Mouse (Mus musculus) MEL (cell line): ENCODE data around the gene Tmem59l. TPM values are rescaled to one million over a fixed set of nuclear protein-coding genes. Genes with fewer than 3 reads are reported as not detected.

Experiments used
- DNase-seq: peaks from one replicate; pipeline ENCODE4 v3.0.0; 2011; ENCODE audit warnings: low read depth, low spot score
- H3K27ac ChIP-seq: 2 replicates; pipeline ENCODE4 v1.5.1; 2012; ENCODE audit warnings: low read depth, mild to moderate bottlenecking, control low read depth, low read length, moderate library complexity; ENCODE audit not compliant: control insufficient read depth
- H3K27me3 ChIP-seq, 2 experiments: fragments of 150-350 bp in 1 of 2; sonication (generic) in 1 of 2; 2 replicates each; pipeline ENCODE4 v1.6.1; 2012; ENCODE audit warnings: low read length in 2 of 2, mild to moderate bottlenecking in 2 of 2, improper control_type of control experiment in 1 of 2, moderate library complexity in 1 of 2; ENCODE audit not compliant: insufficient read depth in 2 of 2, control insufficient read depth in 1 of 2
- H3K36me3 ChIP-seq, 2 experiments: 2 replicates each; pipeline ENCODE4 v1.6.1; 2012 to 2014; ENCODE audit warnings: low read length in 2 of 2, improper control_type of control experiment in 1 of 2, inconsistent platforms in 1 of 2, mild to moderate bottlenecking in 1 of 2; ENCODE audit not compliant: insufficient read depth in 2 of 2, control insufficient read depth in 1 of 2
- H3K4me1 ChIP-seq, 2 experiments: fragments of 150-350 bp in 1 of 2; sonication (generic) in 1 of 2; 2 replicates each; pipeline ENCODE4 v1.6.1; 2012; ENCODE audit warnings: low read length in 2 of 2, improper control_type of control experiment in 1 of 2, mild to moderate bottlenecking in 1 of 2; ENCODE audit not compliant: insufficient read depth in 2 of 2, control insufficient read depth in 1 of 2
- H3K4me3 ChIP-seq, 2 experiments: fragments of 150-350 bp in 1 of 2; sonication (generic) in 1 of 2; 2 replicates each; pipeline ENCODE4 v1.5.1; 2012; ENCODE audit warnings: low read depth in 2 of 2, low read length in 2 of 2, mild to moderate bottlenecking in 2 of 2, moderate library complexity in 2 of 2, control low read depth in 1 of 2, improper control_type of control experiment in 1 of 2; ENCODE audit not compliant: control insufficient read depth in 1 of 2, insufficient read depth in 1 of 2
- H3K79me2 ChIP-seq: 2 replicates; pipeline ENCODE4 v1.6.1; 2012; ENCODE audit warnings: mild to moderate bottlenecking, low read length, moderate library complexity; ENCODE audit not compliant: control insufficient read depth, poor library complexity, insufficient read depth
- H3K9ac ChIP-seq: 2 replicates; pipeline ENCODE4 v1.6.1; 2012; ENCODE audit warnings: low read depth, mild to moderate bottlenecking, control low read depth, low read length, moderate library complexity; ENCODE audit not compliant: control insufficient read depth, poor library complexity, severe bottlenecking
- H3K9me3 ChIP-seq: fragments of 150-350 bp; sonication (generic); replicated peaks from 2 replicates; pipeline ENCODE4 v1.6.1; 2012; ENCODE audit warnings: mild to moderate bottlenecking, low read length, improper control_type of control experiment, moderate library complexity; ENCODE audit not compliant: insufficient read depth
- BHLHE40 ChIP-seq: IDR thresholded peaks from 2 replicates; pipeline ENCODE4 v1.6.1; 2012; ENCODE audit warnings: low read depth, mild to moderate bottlenecking, inconsistent platforms, low read length, improper control_type of control experiment, borderline replicate concordance
- CHD2 ChIP-seq: IDR thresholded peaks from 2 replicates; pipeline ENCODE4 v1.6.1; 2011; ENCODE audit warnings: low read length, improper control_type of control experiment
- CTCF ChIP-seq, 3 experiments: IDR thresholded peaks in 2 of 3; conservative IDR thresholded peaks in 1 of 3; 2 replicates each; pipeline ENCODE4 v1.5.1; 2011 to 2012; ENCODE audit warnings: low read length in 3 of 3, low read depth in 2 of 3, mild to moderate bottlenecking in 2 of 3, improper control_type of control experiment in 1 of 3, inconsistent platforms in 1 of 3, mixed read lengths in 1 of 3, moderate library complexity in 1 of 3; ENCODE audit not compliant: control insufficient read depth in 1 of 3, insufficient read depth in 1 of 3, poor library complexity in 1 of 3, severe bottlenecking in 1 of 3
- E2F4 ChIP-seq: IDR thresholded peaks from 2 replicates; pipeline ENCODE4 v1.6.1; 2011; ENCODE audit warnings: low read depth, low read length, improper control_type of control experiment, borderline replicate concordance
- EP300 ChIP-seq, 2 experiments: IDR thresholded peaks; 2 replicates each; pipeline ENCODE4 v1.6.1; 2011; ENCODE audit warnings: improper control_type of control experiment in 2 of 2, low read length in 2 of 2, low read depth in 1 of 2, mild to moderate bottlenecking in 1 of 2
- GATA1 ChIP-seq: IDR thresholded peaks from 2 replicates; pipeline ENCODE4 v1.6.1; 2011; ENCODE audit warnings: low read depth, low read length, improper control_type of control experiment
- HCFC1 ChIP-seq: IDR thresholded peaks from 2 replicates; pipeline ENCODE4 v1.6.1; 2012; ENCODE audit warnings: low read depth, mild to moderate bottlenecking, inconsistent platforms, low read length, improper control_type of control experiment, moderate library complexity
- JUND ChIP-seq: IDR thresholded peaks from 2 replicates; pipeline ENCODE4 v1.6.1; 2011; ENCODE audit warnings: low read depth, mild to moderate bottlenecking, improper control_type of control experiment, low read length
- KAT2A ChIP-seq: conservative IDR thresholded peaks from 2 replicates; pipeline ENCODE4 v1.6.1; 2012; ENCODE audit warnings: low read depth, low read length, improper control_type of control experiment, inconsistent platforms
- MAFK ChIP-seq: IDR thresholded peaks from 2 replicates; pipeline ENCODE4 v1.6.1; 2011; ENCODE audit warnings: low read depth, mild to moderate bottlenecking, low read length, improper control_type of control experiment, borderline replicate concordance
- MAX ChIP-seq: IDR thresholded peaks from 2 replicates; pipeline ENCODE4 v1.6.1; 2011; ENCODE audit warnings: low read length, improper control_type of control experiment
- MAZ ChIP-seq: IDR thresholded peaks from 2 replicates; pipeline ENCODE4 v1.6.1; 2012; ENCODE audit warnings: low read depth, mild to moderate bottlenecking, inconsistent platforms, low read length, improper control_type of control experiment
- MEF2A ChIP-seq: IDR thresholded peaks from 2 replicates; pipeline ENCODE4 v1.6.1; 2014; ENCODE audit warnings: low read depth, mild to moderate bottlenecking, inconsistent platforms, low read length, improper control_type of control experiment; ENCODE audit not compliant: poor library complexity, insufficient replicate concordance, severe bottlenecking; ENCODE audit errors: extremely low read depth
- MXI1 ChIP-seq: IDR thresholded peaks from 2 replicates; pipeline ENCODE4 v1.6.1; 2011; ENCODE audit warnings: mild to moderate bottlenecking, low read depth, low read length, improper control_type of control experiment
- MYB ChIP-seq: IDR thresholded peaks from 2 replicates; pipeline ENCODE4 v1.6.1; 2011; ENCODE audit warnings: mild to moderate bottlenecking, low read depth, low read length, improper control_type of control experiment
- MYC ChIP-seq: IDR thresholded peaks from 2 replicates; pipeline ENCODE4 v1.6.1; 2011; ENCODE audit warnings: low read depth, mild to moderate bottlenecking, low read length, improper control_type of control experiment, moderate library complexity
- NRF1 ChIP-seq: IDR thresholded peaks from 2 replicates; pipeline ENCODE4 v1.6.1; 2014; ENCODE audit warnings: low read depth, mild to moderate bottlenecking, inconsistent platforms, low read length, improper control_type of control experiment, moderate library complexity; ENCODE audit not compliant: poor library complexity, insufficient read depth, severe bottlenecking
- POLR2AphosphoS2 ChIP-seq: IDR thresholded peaks from 2 replicates; pipeline ENCODE4 v1.6.1; 2011; ENCODE audit warnings: low read length, improper control_type of control experiment
- POLR2AphosphoS5 ChIP-seq: IDR thresholded peaks from 2 replicates; pipeline ENCODE4 v1.6.1; 2012; ENCODE audit warnings: low read depth, borderline replicate concordance, mild to moderate bottlenecking, inconsistent platforms, low read length, moderate library complexity, mixed read lengths
- TAL1 ChIP-seq: IDR thresholded peaks from 2 replicates; pipeline ENCODE4 v1.6.1; 2012; ENCODE audit warnings: mild to moderate bottlenecking, inconsistent platforms, low read length, moderate library complexity, mixed read lengths
- TBP ChIP-seq: IDR thresholded peaks from 2 replicates; pipeline ENCODE4 v1.8.0; 2011; ENCODE audit warnings: low read depth, low read length, improper control_type of control experiment
- USF1 ChIP-seq: IDR thresholded peaks from 2 replicates; pipeline ENCODE4 v1.6.1; 2014; ENCODE audit warnings: low read depth, mild to moderate bottlenecking, inconsistent platforms, low read length, improper control_type of control experiment, moderate library complexity
- USF2 ChIP-seq, 2 experiments: IDR thresholded peaks; 2 replicates each; pipeline ENCODE4 v1.6.1; 2011 to 2012; ENCODE audit warnings: improper control_type of control experiment in 2 of 2, low read length in 2 of 2, borderline replicate concordance in 1 of 2, inconsistent platforms in 1 of 2, low read depth in 1 of 2, mild to moderate bottlenecking in 1 of 2; ENCODE audit not compliant: insufficient read depth in 1 of 2
- ZKSCAN1 ChIP-seq: IDR thresholded peaks from 2 replicates; pipeline ENCODE4 v1.6.1; 2012; ENCODE audit warnings: low read depth, mild to moderate bottlenecking, inconsistent platforms, low read length, improper control_type of control experiment, moderate library complexity
- ZMIZ1 ChIP-seq: IDR thresholded peaks from 2 replicates; pipeline ENCODE4 v1.6.1; 2012; ENCODE audit warnings: low read depth, mild to moderate bottlenecking, inconsistent platforms, low read length, improper control_type of control experiment, moderate library complexity
- ZNF384 ChIP-seq: IDR thresholded peaks from 2 replicates; pipeline ENCODE4 v1.6.1; 2012; ENCODE audit warnings: low read depth, mild to moderate bottlenecking, inconsistent platforms, low read length, improper control_type of control experiment
- polyA plus RNA-seq, 2 experiments: library from polyadenylated mRNA; stranded (reverse) in 1 of 2; unstranded in 1 of 2; fragments of >175 nt in 1 of 2; fragments of >200 nt in 1 of 2; gene quantifications; 2 replicates each; pipeline versions ENCODE4 v1.2.1 to v1.2.4; 2012; ENCODE audit warnings: low replicate concordance in 2 of 2, low read depth in 1 of 2; ENCODE audit not compliant: insufficient read length in 2 of 2, insufficient read depth in 1 of 2, missing spikeins in 1 of 2
- total RNA-seq: library from RNA; depleted of rRNA; stranded (reverse); fragments of 300-350 nt; gene quantifications from 2 replicates; pipeline ENCODE4 v1.2.3, GENCODE M21; 2012

Gene Tmem59l
- total and polyA plus RNA-seq, 3 experiments, result not detected

DNA sequence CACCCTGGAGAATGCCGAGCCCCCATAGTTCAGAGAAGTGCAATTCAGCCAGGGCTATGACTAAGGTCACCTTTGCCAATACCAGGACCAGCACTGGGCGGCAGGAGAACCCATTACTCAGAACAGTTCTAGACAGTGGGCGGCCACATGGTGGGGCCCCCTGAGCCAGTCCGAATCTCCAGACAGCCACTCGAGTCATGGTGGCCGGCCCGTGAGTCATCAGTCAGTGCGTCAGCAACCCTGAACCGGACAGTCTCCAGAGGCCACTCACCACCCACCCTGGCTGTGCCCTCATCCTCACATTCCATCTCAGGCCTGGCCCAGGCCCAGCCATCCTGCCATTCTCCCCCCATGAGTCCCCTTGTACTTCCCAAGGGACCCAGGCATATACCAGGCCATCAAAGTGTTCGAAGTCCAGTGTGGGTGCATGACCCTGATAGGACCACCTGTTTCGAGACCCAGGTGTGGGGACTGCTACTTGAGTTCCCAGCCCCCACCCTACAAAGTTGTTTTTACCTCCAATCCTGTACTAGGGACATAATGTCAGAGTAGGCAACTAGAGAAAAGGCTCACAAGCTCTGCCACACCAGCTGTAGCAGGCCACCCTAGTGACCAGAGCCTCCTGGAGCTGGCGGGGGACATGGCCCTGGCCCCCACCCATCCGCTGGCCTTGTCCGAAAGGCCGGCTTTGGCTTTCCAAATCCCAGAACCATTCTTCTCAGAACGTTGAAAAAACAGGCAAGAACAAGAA, 25.2 kb downstream of the Tmem59l start:
- H3K27ac ChIP-seq, result no peak overlapping the region
- H3K27me3 ChIP-seq, result no peaks in the 10 kb centered on the region
- H3K79me2 ChIP-seq, result no peaks in the 10 kb centered on the region
- DNase-seq, result no peak
- no peak for TF ChIP-seq NRF1
- TF ChIP-seq KAT2A, result no peak
- no peak for TF ChIP-seq MYB
- TF ChIP-seq USF1, result no peak
- no peak for TF ChIP-seq BHLHE40
- TF ChIP-seq MAZ, result no peak
- TF ChIP-seq E2F4, result no peak
- no peak for TF ChIP-seq MXI1
- TF ChIP-seq HCFC1, result no peak
- TF ChIP-seq TBP, result no peak
- TF ChIP-seq POLR2AphosphoS2, result no peak
- TF ChIP-seq EP300 (IDR thresholded peaks at IDR 0.05; ENCODE audit: low read depth in 1 of 2, low read length in 2 of 2), result no peak
- TF ChIP-seq ZNF384, result no peak
- no peak for TF ChIP-seq MAX
- no peak for TF ChIP-seq TAL1
- no peak for TF ChIP-seq GATA1
- TF ChIP-seq CTCF (IDR thresholded peaks at IDR 0.05 in 2 of 3, conservative IDR thresholded peaks at IDR 0.05 in 1 of 3; ENCODE audit: control insufficient read depth in 1 of 3, insufficient read depth in 1 of 3, low read depth in 2 of 3, low read length in 3 of 3, poor library complexity in 1 of 3, severe bottlenecking in 1 of 3), result no peak
- TF ChIP-seq ZMIZ1, result no peak
- no peak for TF ChIP-seq ZKSCAN1
- TF ChIP-seq JUND, result no peak
- H3K9me3 ChIP-seq, result no peaks in the 10 kb centered on the region
- no peak overlapping the region for H3K4me3 ChIP-seq
- no peaks in the 10 kb centered on the region; a peak in 1 of 4 replicates for H3K36me3 ChIP-seq
- H3K9ac ChIP-seq, result no peak overlapping the region
- H3K4me1 ChIP-seq, result no peaks in the 10 kb centered on the region

GRCm38 (mm10) chr8:70460606-70461005, 26.6 kb downstream of the Tmem59l start:
- H3K27me3 ChIP-seq, result no peaks in the 10 kb centered on the region
- H3K9me3 ChIP-seq, result no peaks in the 10 kb centered on the region
- no peak overlapping the region for H3K27ac ChIP-seq
- DNase-seq, result no peak
- H3K79me2 ChIP-seq, result no peaks in the 10 kb centered on the region
- H3K9ac ChIP-seq, result no peak overlapping the region
- H3K36me3 ChIP-seq, result no peaks in the 10 kb centered on the region; a peak in 1 of 4 replicates
- no peaks in the 10 kb centered on the region for H3K4me1 ChIP-seq
- TF ChIP-seq MEF2A, result no peak
- no peak for TF ChIP-seq TAL1
- TF ChIP-seq CHD2, result no peak
- no peak for TF ChIP-seq USF2 (IDR thresholded peaks at IDR 0.05; ENCODE audit: borderline replicate concordance in 1 of 2, insufficient read depth in 1 of 2, low read depth in 1 of 2, low read length in 2 of 2)
- TF ChIP-seq POLR2AphosphoS5, result no peak
- TF ChIP-seq CTCF (IDR thresholded peaks at IDR 0.05 in 2 of 3, conservative IDR thresholded peaks at IDR 0.05 in 1 of 3; ENCODE audit: control insufficient read depth in 1 of 3, insufficient read depth in 1 of 3, low read depth in 2 of 3, low read length in 3 of 3, poor library complexity in 1 of 3, severe bottlenecking in 1 of 3), result no peak
- TF ChIP-seq MAFK, result no peak
- TF ChIP-seq MYC, result no peak
- no peak overlapping the region for H3K4me3 ChIP-seq
